Mouse (Mus musculus): ENCODE results near the gene Ssc4d. TPM values are rescaled to one million over a fixed set of nuclear protein-coding genes. Genes with fewer than 3 reads are reported as not detected.
A peak's percentile ranks its signal among the peaks of the same experiment; 100 is the strongest.

Gene Ssc4d
- polyA plus RNA-seq (2015; fragmentation: Nextera tagmentation; extraction: Ambion mirVana) = 1.0 and 1.1 TPM in 2 replicates

- H3K4me3 ChIP-seq = no peak within 1 kb of the TSS
- H3K4me2 ChIP-seq = no peak within 1 kb of the TSS
- H3K27ac ChIP-seq (replicated peaks) = no peak within 1 kb of the TSS
- H3K36me3 ChIP-seq = no peaks in the 10 kb centered on the region
- WGBS = 16% methylated on average over 9 of the region's 9 CpGs
- no peaks in the 10 kb centered on the region for H3K9me3 ChIP-seq
- ATAC-seq (ENCODE audit: extremely low read depth, insufficient number of reproducible peaks, low FRiP score, low TSS enrichment) = no peak
- H3K9ac ChIP-seq = no peak within 1 kb of the TSS
- no peaks in the 10 kb centered on the region for H3K4me1 ChIP-seq
- peaks cover 3% of the 10 kb centered on the region; the same call in 1 of the 2 replicates for H3K27me3 ChIP-seq (replicated peaks)
These were observed at the start of gene Ssc4d for GRCm38 (mm10) chr5:135974365-135974764. Gene Ssc4d (minus strand): TSS chr5:135974531.

- Histone ChIP-seq H3K9ac (peak overlapping the region; percentile 10; the same call in 1 of the 2 replicates), H3K4me1 (peaks cover 56% of the 10 kb centered on the region), H3K36me3 (peaks cover 41% of the 10 kb centered on the region), H3K9me3 (no peaks in the 10 kb centered on the region), H3K4me2 (no peak overlapping the region), H3K27ac (replicated peaks) (peak overlapping the region; percentile 66), H3K27me3 (replicated peaks) (no peaks in the 10 kb centered on the region), H3K4me3 (no peak overlapping the region)
- no peak for ATAC-seq (ENCODE audit: extremely low read depth, insufficient number of reproducible peaks, low FRiP score, low TSS enrichment)
- 9% methylated on average over 1 of the region's 1 CpGs for WGBS
These were observed 45.6 kb upstream of the Ssc4d start for GRCm38 (mm10) chr5:136019907-136020306.

- ATAC-seq (ENCODE audit: extremely low read depth, insufficient number of reproducible peaks, low FRiP score, low TSS enrichment) = no peak
- WGBS = 62% methylated on average over 2 of the region's 2 CpGs
- H3K4me3 ChIP-seq = no peak overlapping the region
- peaks cover 61% of the 10 kb centered on the region for H3K4me1 ChIP-seq
- H3K9me3 ChIP-seq = no peaks in the 10 kb centered on the region
- no peak overlapping the region for H3K9ac ChIP-seq
- no peak overlapping the region for H3K4me2 ChIP-seq
- peaks cover 41% of the 10 kb centered on the region for H3K36me3 ChIP-seq
- H3K27ac ChIP-seq (replicated peaks) = peak overlapping the region; percentile 66
- H3K27me3 ChIP-seq (replicated peaks) = no peaks in the 10 kb centered on the region
These were observed 44.4 kb upstream of the Ssc4d start for GRCm38 (mm10) chr5:136018726-136019125.

DNA sequence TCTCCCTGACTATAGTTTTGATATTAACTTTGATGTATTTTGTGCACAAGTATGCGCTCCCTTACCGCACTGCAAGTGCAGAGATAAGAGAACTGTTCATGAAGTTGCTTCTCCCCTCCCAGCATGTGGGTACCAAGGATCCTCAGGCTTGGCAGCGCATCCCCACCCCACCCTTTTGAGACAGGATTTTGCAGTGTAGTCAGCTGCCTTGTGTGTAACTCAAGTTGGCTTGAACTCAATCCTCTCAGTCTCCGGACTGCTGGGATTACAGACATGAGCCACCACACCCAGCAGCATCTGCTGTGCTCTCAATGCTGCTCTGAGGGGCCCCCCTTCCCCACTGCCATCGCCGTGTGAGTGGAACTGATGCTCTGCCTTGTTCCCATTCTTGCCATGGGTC lies 42.9 kb upstream of the Ssc4d start:
- no peak for ATAC-seq (ENCODE audit: extremely low read depth, insufficient number of reproducible peaks, low FRiP score, low TSS enrichment)
- 79% methylated on average over 6 of the region's 6 CpGs for WGBS
- Histone ChIP-seq H3K27ac (replicated peaks) (no peak overlapping the region), H3K9ac (no peak overlapping the region), H3K27me3 (replicated peaks) (no peaks in the 10 kb centered on the region), H3K4me3 (no peak overlapping the region), H3K4me1 (peaks cover 61% of the 10 kb centered on the region), H3K36me3 (peaks cover 44% of the 10 kb centered on the region), H3K9me3 (no peaks in the 10 kb centered on the region), H3K4me2 (no peak overlapping the region)

DNA sequence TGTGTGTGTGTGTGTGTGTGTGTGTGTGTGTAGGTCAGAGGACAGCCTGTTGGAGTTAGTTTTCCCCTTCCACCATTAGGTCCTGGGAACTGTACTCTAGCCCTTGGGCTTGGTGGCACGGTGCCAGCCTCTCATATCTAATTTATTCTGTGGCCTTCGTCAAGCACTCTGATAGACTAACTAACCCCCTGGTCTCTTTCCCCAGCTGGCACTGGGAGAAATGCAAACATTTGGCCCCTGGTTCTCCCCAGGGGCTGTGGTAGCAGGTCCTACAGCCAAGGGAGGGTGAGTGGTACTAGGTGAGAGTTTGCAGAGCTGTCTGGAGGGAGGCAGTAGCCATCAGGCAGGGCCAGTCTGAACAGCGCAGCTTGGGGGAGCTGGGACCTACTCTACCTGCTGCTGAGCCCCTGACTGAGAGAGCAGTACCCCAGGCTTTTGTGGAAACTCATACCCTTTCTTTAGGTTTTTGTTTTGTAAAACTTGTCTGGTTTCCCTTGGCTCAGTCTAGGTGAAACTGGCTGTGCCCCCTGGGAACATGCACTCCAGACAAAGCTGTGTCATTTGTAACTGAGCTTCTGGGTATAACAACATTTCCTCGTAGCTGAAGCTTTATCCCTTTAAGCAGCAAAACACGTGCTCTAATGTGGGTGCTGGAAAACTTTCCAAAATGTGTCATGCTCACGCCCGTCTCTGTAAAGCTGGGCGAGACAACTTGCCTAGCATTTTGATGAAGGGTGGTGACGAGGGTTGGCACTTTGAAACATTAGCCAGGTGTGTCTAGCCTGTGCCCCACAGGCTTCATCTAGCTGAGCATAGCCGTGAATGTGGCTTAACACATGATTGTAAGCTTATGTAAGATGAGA lies 41.9 kb upstream of the Ssc4d start:
- Histone ChIP-seq H3K4me1 (peaks cover 61% of the 10 kb centered on the region), H3K36me3 (peaks cover 44% of the 10 kb centered on the region), H3K4me2 (peak overlapping the region; percentile 33; the same call in 1 of the 2 replicates), H3K27me3 (replicated peaks) (no peaks in the 10 kb centered on the region), H3K9ac (peak overlapping the region; percentile 63), H3K4me3 (no peak overlapping the region), H3K27ac (replicated peaks) (peak overlapping the region; percentile 78), H3K9me3 (no peaks in the 10 kb centered on the region)
- WGBS = 54% methylated on average over 10 of the region's 10 CpGs
- ATAC-seq (ENCODE audit: extremely low read depth, insufficient number of reproducible peaks, low FRiP score, low TSS enrichment) = no peak

- ATAC-seq (ENCODE audit: extremely low read depth, insufficient number of reproducible peaks, low FRiP score, low TSS enrichment) = no peak
- Histone ChIP-seq H3K27ac (replicated peaks) (peak overlapping the region; percentile 78), H3K27me3 (replicated peaks) (no peaks in the 10 kb centered on the region), H3K4me3 (no peak overlapping the region), H3K4me2 (peak overlapping the region; percentile 33), H3K36me3 (peaks cover 51% of the 10 kb centered on the region), H3K9me3 (no peaks in the 10 kb centered on the region), H3K4me1 (peaks cover 61% of the 10 kb centered on the region), H3K9ac (peak overlapping the region; percentile 62)
- WGBS = 73% methylated on average over 10 of the region's 10 CpGs
These were observed 41.3 kb upstream of the Ssc4d start for GRCm38 (mm10) chr5:136015586-136015985.

GRCm38 (mm10) chr5:136014877-136015276 lies 40.5 kb upstream of the Ssc4d start:
- peaks cover 51% of the 10 kb centered on the region for H3K36me3 ChIP-seq
- peak overlapping the region; percentile 78 for H3K27ac ChIP-seq (replicated peaks)
- H3K9me3 ChIP-seq = no peaks in the 10 kb centered on the region
- H3K4me2 ChIP-seq = peak overlapping the region; percentile 33
- peak; percentile 67 for ATAC-seq (ENCODE audit: extremely low read depth, insufficient number of reproducible peaks, low FRiP score, low TSS enrichment)
- no peak overlapping the region for H3K4me3 ChIP-seq
- peak overlapping the region; percentile 62 for H3K9ac ChIP-seq
- peaks cover 55% of the 10 kb centered on the region for H3K4me1 ChIP-seq
- no peaks in the 10 kb centered on the region for H3K27me3 ChIP-seq (replicated peaks)
- WGBS = 46% methylated on average over 10 of the region's 10 CpGs

DNA sequence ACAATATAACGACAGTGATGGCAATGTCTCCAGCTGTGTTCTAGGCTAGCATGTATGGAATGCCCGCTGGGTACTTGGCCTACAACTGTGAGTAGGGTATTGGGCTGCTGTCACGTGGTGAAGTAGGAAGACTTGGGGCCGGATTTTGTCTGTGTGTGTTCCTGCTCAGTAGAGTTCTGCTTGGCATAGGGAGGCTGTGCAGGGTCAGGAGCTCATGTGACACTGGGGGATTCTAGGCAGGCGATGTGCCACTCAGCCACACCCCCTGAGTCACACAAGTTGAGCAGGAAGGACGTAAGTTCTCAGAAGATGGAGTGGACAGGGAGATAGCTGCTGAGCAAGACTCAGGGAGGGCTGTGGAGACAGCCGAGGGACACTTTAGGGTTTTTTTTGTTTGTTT lies 33.4 kb upstream of the Ssc4d start:
- Histone ChIP-seq H3K4me3 (no peak overlapping the region), H3K9me3 (no peaks in the 10 kb centered on the region), H3K27me3 (replicated peaks) (no peaks in the 10 kb centered on the region), H3K4me2 (no peak overlapping the region), H3K27ac (replicated peaks) (no peak overlapping the region), H3K9ac (no peak overlapping the region), H3K36me3 (peaks cover 34% of the 10 kb centered on the region), H3K4me1 (peaks cover 28% of the 10 kb centered on the region)
- 61% methylated on average over 7 of the region's 7 CpGs for WGBS
- ATAC-seq (ENCODE audit: extremely low read depth, insufficient number of reproducible peaks, low FRiP score, low TSS enrichment) = no peak

- Histone ChIP-seq H3K27me3 (replicated peaks) (no peaks in the 10 kb centered on the region), H3K4me2 (no peak overlapping the region), H3K9ac (peak overlapping the region; percentile 5; the same call in 1 of the 2 replicates), H3K4me1 (peaks cover 37% of the 10 kb centered on the region), H3K27ac (replicated peaks) (no peak overlapping the region), H3K4me3 (no peak overlapping the region), H3K9me3 (no peaks in the 10 kb centered on the region), H3K36me3 (peaks cover 29% of the 10 kb centered on the region)
- no peak for ATAC-seq (ENCODE audit: extremely low read depth, insufficient number of reproducible peaks, low FRiP score, low TSS enrichment)
- 64% methylated on average over 4 of the region's 4 CpGs for WGBS
These were observed 30.2 kb upstream of the Ssc4d start for GRCm38 (mm10) chr5:136004537-136004936.

- Histone ChIP-seq H3K36me3 (peaks cover 44% of the 10 kb centered on the region), H3K4me2 (peak overlapping the region; percentile 11), H3K9ac (peak overlapping the region; percentile 42; the same call in 1 of the 2 replicates), H3K27me3 (replicated peaks) (no peaks in the 10 kb centered on the region), H3K4me1 (peaks cover 34% of the 10 kb centered on the region), H3K4me3 (no peak overlapping the region), H3K9me3 (no peaks in the 10 kb centered on the region), H3K27ac (replicated peaks) (peak overlapping the region; percentile 81)
- 14% methylated on average over 3 of the region's 3 CpGs for WGBS
- ATAC-seq (ENCODE audit: extremely low read depth, insufficient number of reproducible peaks, low FRiP score, low TSS enrichment) = no peak
These were observed 28.4 kb upstream of the Ssc4d start for GRCm38 (mm10) chr5:136002751-136003151.

DNA sequence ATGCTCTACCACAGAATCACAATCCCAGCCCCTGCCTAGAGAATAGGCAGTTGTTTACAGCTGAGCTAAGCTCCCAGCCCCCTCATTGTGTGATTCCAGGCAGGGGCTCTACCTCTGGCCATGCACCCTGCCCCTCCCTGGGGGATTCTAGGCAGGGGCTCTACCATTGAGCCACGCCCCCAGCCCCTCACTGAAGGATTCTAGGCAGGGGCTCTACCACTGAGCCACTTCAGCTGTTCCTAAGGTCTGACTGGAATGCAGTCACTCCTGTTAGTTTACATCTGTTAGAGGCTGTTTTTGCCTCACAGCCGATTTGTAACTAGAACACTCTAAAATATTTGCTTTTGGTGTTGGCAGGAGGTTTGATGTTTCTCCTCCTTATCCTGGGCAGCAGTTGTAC lies 28.0 kb upstream of the Ssc4d start:
- Histone ChIP-seq H3K9me3 (no peaks in the 10 kb centered on the region), H3K27ac (replicated peaks) (peak overlapping the region; percentile 81), H3K27me3 (replicated peaks) (no peaks in the 10 kb centered on the region), H3K4me2 (no peak overlapping the region), H3K4me3 (no peak overlapping the region), H3K4me1 (peaks cover 30% of the 10 kb centered on the region), H3K36me3 (peaks cover 48% of the 10 kb centered on the region), H3K9ac (peak overlapping the region; percentile 42; the same call in 1 of the 2 replicates)
- 53% methylated on average over 2 of the region's 2 CpGs for WGBS
- ATAC-seq (ENCODE audit: extremely low read depth, insufficient number of reproducible peaks, low FRiP score, low TSS enrichment) = no peak
